Mouse (Mus musculus): Measurements from ENCODE around the gene Adarb1.

Gene Adarb1

DNA sequence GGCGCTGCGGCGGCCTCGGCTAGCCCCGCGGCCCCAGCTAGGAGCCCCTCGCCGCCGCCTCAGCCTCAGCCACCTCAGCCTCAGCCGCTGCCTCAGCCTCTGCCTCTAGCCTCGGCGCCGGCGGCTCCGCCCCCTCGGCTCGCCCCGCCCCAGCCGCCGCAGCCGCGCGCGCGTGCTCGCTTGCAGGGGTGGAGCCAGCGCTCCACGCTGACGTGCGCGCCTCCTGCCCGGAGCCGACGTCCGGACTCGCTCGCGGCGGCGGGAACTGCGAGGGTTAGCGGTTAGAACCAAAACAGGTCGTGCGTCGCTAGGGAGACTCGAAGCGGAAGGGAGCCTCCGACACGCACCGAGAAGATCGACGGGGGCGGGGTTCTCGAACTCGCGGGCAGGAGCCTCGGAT is at the start of gene Adarb1:
Adarb1 (minus strand) TSS at position 133 of the 400 bp plus-strand sequence.
- DNase-seq (ENCODE audit: low spot score) = peak; percentile 62

DNA sequence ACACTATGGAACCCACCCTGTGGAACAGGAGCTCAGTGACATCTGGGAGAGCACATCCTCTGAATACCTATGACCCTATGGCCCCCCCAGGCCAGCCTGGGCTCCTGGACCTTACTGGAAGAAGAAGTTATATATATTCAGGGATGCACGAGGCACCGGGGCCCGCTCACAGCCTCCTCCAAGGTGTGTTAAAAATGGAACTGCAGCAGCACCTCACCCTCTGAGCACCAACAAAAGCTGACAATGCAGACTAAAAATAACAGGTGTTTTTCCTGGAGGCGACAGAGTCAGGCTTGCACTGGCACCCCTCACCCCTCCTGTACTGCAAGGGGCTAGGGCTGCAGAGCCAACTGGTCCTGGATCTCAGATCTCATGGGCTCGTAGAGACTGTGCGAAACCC is 49.3 kb upstream of the Adarb1 start:
- no peak for DNase-seq (ENCODE audit: low spot score)

GRCm38 (mm10) chr10:77465902-77466301 is 47.8 kb upstream of the Adarb1 start:
- no peak for DNase-seq (ENCODE audit: low spot score)

DNA sequence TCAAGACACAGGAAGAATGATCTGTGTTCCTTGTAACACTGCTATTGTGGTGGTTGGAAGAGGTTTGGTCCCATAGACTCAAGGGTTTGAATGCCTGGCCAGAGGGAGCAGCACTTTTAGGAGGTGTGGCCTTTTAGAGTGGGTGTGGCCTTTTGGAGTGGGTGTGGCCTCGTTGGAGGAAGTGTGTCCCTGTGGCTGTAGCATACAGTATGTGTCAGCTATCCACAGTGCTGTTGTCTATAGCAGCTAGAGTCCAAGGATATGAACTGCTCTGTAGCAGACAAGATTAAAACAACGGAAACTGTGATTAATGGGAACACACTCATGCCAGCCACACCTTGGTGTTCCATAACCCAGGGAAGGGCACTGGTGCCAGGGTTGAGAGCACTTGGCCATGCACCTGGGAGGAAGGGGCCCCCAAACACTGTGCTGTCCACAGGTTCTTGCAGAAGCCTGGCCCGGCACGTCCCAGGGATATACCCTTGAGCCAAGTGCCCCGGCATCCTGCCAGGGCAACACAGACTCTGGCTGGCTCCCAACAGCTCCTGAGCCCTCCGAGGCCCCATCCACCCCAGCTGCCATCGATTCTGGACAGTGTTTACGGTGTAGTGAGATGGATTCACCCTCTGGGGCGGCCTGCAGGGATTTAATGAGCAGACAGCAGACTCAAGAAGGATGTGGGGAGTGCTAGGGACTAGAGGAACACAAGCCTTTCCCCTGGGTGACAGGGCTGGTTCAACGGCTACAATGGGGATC is 46.3 kb upstream of the Adarb1 start:
- peak; percentile 44 for DNase-seq (ENCODE audit: low spot score)

GRCm38 (mm10) chr10:77461161-77461560 is 43.1 kb upstream of the Adarb1 start:
- no peak for DNase-seq (ENCODE audit: low spot score)

- no peak for DNase-seq (ENCODE audit: low spot score)
Measured at GRCm38 (mm10) chr10:77457701-77458100, 39.6 kb upstream of the Adarb1 start.

GRCm38 (mm10) chr10:77456507-77456906 is 38.4 kb upstream of the Adarb1 start:
- no peak for DNase-seq (ENCODE audit: low spot score)

DNA sequence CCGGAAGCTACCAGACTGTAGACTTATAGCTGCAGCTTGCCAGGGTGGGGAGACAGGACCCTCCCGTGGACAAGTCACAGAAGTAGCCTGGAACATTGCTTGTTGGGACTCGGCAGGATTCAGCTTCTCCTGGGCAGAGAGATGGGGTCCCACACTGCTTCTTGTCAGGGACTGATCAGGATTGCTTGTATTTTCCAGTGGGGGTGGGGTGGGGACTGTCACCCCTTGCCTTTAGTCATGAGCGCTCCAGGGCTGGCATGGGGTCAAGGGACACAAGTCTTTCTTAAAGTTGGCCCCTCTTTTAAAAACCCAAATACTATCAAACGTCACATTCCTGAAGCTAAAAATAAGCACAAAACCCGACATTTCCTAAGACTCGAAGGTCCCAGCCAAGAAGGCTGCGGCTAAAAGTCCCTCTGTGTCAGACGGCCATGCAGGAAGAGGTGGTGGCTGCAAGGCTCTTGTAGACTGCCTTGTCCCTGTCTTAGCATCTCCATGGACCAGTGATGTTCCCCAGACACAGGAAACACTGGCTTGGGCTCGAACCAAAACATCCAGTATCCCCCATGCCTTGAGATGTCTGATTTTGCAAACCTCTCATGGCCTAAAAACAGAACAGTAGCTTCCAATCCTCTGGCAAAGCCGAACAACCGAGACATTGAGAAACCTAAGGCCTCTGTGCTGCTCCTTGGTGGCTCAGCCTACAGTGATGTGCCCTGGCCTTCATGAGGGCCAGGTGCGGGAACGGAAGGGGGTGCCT is 37.4 kb upstream of the Adarb1 start:
- DNase-seq (ENCODE audit: low spot score) = no peak

GRCm38 (mm10) chr10:77454795-77455194 is 36.7 kb upstream of the Adarb1 start:
- no peak for DNase-seq (ENCODE audit: low spot score)

DNA sequence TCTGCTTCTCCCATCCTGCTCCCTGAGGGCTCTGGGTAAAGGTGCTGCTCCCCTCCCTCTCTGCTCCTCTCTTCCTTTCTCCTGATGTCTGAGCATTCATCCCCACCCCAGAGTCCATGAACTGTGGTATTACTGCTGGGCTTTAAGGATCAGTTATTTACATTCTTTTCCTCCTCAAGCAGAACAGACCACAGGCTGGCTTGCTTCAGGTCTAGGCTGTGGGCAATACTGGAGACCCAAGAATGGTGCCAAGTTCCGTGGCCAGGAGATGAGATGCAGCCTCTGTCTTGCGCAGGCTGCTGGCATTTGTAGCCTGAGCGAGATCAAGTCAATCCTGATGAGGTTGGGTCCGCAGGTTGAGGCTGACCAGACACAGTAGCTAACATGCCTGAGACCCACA is 33.8 kb upstream of the Adarb1 start:
- no peak for DNase-seq (ENCODE audit: low spot score)

DNA sequence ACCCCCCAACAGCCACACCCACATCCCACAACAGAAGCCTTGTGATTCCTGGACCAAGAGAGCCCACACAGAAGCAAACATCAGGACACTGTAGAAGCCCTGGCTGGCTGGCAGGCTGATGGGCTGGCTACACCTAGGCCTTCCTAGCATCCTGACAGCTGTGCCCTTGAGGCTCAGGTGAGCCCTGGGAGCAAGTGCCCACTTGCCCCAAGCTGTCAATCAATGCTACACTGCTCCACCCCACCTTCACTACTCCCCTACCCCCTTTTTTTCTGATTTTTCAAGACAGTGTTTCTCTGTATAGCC is 32.0 kb upstream of the Adarb1 start:
- DNase-seq (ENCODE audit: low spot score) = no peak

DNA sequence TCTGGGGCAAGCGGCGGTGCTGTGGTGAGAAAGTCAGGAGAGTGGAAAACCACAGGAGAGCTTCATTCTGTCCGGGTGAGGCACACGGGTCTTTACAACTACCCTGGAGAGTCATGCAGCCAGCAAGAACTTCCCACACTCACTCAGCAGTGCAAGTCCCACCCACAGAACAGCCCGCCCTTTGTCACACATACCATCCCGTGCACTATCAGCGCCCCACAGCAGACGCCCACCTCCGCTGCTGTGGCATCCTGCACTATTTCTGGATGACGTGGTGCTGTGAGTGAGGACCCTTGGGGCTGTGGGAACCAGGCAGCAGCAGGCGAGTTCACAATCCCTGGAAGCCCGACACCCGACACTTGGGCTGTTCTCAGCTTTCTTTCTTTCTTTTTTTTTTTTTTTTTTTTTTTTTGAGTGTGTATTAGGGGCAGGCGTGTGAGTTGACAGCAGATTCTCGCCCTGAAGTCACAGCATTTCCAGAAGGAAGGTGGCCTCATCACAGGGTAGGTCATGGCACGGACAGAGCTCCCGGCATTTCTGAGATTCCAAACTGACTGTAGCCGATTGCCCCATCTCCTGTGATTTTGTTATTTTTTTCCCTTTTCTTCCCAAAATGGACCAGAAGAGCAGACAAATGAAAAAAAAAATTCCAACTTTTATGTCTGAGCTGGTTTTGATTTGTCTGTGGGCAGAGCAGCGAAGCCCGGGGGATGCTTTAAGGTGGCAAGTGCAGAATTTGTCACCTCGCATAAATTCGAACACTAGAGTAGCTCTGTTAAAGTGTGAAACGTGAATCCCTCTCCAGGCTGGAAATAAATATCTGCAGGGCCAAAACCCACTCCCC is 31.5 kb upstream of the Adarb1 start:
- no peak for DNase-seq (ENCODE audit: low spot score)

DNA sequence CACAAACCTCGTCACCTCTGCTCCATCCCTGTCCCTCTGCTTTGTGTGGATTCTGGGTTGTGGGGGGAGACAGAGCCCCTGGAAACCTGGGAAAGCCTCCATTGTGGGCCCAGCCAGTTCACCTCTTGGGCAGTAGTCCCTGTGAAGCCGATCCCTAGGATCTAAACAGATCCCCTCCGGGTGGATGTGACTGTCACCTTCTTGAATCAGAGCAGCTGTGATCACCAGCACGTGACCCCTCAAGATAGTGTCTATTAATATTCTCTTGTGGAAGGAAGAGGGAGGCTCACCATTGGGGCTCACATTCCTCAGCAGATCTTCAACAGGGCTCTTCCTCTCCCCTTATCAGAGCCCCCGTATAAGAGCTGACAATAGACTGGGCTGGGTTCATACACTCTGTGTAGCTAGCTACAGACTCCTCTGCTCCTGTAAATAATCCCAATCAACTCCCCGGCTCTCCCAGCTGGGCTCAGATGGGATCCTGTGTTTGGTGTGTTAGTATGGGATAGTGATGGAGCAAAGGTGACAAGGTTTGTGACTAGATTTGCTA is 30.7 kb upstream of the Adarb1 start:
- no peak for DNase-seq (ENCODE audit: low spot score)

GRCm38 (mm10) chr10:77448209-77448608 is 30.1 kb upstream of the Adarb1 start:
- no peak for DNase-seq (ENCODE audit: low spot score)

- DNase-seq (ENCODE audit: low spot score) = no peak
Measured at GRCm38 (mm10) chr10:77447755-77448154, 29.7 kb upstream of the Adarb1 start.

DNA sequence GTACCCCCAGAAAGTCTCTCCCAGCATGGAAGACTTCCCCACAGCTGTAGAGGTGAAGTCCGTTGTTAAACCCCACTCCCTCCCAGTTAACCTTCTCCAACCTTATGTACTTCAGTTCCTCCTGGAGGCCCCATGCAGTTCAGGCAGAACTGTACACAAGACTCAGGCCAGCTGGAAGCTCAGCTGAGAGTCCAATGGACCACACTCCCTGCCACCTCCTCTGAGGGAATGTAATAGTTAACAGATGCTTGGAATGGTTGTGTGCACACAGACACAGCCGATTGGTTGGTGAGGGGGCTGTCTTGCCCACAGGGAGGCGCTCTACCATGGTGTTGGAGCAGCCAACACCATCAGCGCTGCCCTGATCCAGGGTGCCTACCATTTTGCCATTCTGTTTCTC is 24.2 kb upstream of the Adarb1 start:
- no peak for DNase-seq (ENCODE audit: low spot score)

DNA sequence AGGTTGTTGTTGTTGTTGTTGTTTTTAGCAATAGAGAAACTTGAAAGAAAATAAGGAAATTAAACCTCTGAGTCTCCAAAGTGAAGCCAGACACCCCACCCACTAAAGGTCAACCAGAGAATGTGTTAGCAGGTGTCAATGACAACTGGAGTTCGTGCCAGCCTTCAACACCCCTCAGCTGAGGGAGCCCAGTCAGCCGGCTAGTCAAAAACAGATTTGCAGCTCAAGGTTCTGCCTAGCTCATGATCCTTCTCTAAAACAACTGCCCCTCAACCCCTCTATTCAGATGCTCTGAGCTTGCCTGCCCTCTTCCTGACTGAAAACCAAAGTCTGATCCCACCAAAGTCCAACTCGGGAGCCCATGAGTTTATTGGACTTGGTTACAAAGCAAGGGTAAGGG is 23.7 kb upstream of the Adarb1 start:
- no peak for DNase-seq (ENCODE audit: low spot score)

DNA sequence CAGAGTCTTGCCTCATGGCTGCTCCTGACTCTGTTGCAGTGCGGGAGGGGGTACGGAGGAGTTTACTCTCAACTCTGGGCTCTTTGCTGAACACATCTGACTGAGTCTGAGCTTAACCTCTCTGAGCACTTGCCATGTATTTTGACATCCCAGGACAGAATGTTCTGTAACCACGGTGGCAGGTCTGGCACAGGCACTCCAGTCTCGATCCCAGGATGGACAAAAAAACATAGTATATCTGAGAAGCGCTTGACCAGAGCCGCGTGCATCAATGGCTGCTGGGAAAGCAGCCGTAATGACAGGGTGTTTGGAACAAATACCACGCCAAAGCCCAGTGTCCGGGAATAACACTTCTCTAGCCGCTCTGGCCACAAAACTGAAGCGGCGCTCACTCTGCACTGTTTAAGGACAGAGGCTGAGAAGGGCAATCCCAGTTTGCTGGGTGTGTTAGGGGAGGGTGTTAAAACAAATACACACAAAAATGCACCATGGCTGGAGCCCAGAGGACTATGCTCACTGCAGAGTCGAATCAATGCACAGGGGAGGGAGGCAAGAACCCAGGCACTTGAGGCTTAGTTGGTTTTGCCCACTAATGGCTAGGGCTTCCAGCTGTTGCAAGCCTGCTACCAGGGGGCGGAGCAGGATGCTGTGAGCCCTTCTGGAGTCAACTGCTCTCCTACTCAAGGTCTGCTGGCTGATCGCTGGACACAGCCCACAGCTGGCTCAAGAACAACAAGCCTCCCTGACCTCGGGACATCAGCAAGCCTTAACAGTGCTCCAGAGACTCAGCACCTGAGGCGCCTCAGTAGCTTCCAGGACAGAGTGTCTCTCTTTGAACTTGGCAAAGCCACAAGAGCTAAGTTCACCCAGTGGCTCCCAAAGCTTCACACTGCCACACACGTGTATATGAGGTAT is 23.0 kb upstream of the Adarb1 start:
- DNase-seq (ENCODE audit: low spot score) = no peak

- no peak for DNase-seq (ENCODE audit: low spot score)
Measured at GRCm38 (mm10) chr10:77440286-77440685, 22.2 kb upstream of the Adarb1 start.

- DNase-seq (ENCODE audit: low spot score) = no peak
Measured at GRCm38 (mm10) chr10:77439026-77439425, 21.0 kb upstream of the Adarb1 start.

DNA sequence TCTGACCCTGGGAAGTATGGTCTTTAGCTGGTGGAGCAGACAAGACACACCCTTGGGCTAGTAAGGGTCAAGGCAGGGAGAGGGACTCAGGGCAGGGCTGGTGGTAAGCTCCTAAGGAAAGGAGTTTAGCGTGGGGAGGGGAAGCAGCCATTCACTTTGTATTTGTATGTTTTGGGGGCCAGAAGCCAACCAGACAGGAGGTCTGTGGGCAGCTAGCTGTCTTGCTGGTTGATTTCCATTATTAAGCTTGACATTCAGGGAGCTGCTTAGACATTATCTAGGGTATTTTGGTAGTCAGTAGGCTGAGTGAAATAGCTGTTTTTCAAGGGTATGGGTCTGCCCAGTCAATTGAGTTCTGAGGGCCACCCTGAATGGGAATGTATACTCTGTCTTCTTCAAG is 20.0 kb upstream of the Adarb1 start:
- no peak for DNase-seq (ENCODE audit: low spot score)
